Mouse (Mus musculus): ENCODE measurements around the gene Clba1.

DNA sequence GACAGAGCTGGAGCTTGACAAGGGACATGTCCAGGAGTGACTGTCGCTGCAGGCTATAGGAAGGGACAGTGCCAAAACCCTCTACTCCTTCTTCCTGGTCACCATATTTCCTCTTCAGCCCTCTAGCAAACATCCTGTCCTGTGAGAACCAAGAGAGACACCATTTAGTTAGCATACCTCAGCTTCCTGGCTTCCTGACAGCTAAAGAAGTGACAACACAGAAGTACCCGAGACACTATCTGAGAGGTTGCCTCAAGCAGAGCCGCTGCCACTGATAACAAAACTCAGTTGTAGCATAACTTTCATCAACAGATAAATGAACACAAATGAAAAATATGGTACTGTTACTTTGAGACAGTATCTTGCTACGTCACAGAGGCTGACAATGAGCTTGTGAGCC is 13.2 kb downstream of the Clba1 start:
- TF ChIP-seq GATA1 (IDR thresholded peaks at IDR 0.05; ENCODE audit: low read length) = no peak
- TF ChIP-seq TAL1 (IDR thresholded peaks at IDR 0.05; ENCODE audit: low read length) = no peak
